16 mouse cellular contexts compared by ENCODE assay signal in genomic region chr13:54680184-54680853, GRCm38 (mm10). TPM values are rescaled to one million over a fixed set of nuclear protein-coding genes. Genes with fewer than 3 reads are reported as not detected.
DNase-seq lines count a peak whose midpoint lies in the region; ATAC-seq and TF ChIP-seq lines count a peak whose summit lies in the region.
"Had no signal": no experiment of that assay in that cellular context is flagged by ENCODE, and none has a peak within 500 bp of the region (broad histone marks: within the 10 kb centered on the region; RNA-seq: fewer than 3 reads in every experiment).

No protein-coding gene starts in this region.

- no peaks in the 10 kb centered on the region for H3K27me3 ChIP-seq in hindbrain, embryonic 11.5 days (ENCODE audit: control insufficient read depth, insufficient read depth, low read length)
- H3K27me3 ChIP-seq in hindbrain, embryonic 10.5 days (ENCODE audit: insufficient read depth, poor library complexity, severe bottlenecking): no peaks in the 10 kb centered on the region
- H3K27me3 ChIP-seq: embryonic facial prominence, embryonic 15.5 days; heart, embryonic 15.5 days; Patski had no signal

- no peak overlapping the region for H3K4me3 ChIP-seq in hindbrain, embryonic 11.5 days (ENCODE audit: low read depth, low read length)
- no peak overlapping the region for H3K4me3 ChIP-seq in hindbrain, embryonic 10.5 days
- H3K4me3 ChIP-seq: embryonic facial prominence, embryonic 15.5 days; heart, embryonic 15.5 days had no signal

- H3K4me1 ChIP-seq in hindbrain, embryonic 11.5 days (replicated peaks; ENCODE audit: control insufficient read depth, insufficient read depth, low read length): peaks cover 3% of the 10 kb centered on the region; the same call in 1 of the 2 replicates
- peaks cover 18% of the 10 kb centered on the region for H3K4me1 ChIP-seq in hindbrain, embryonic 10.5 days (replicated peaks)

- no peaks in the 10 kb centered on the region for H3K9me3 ChIP-seq in hindbrain, embryonic 11.5 days (ENCODE audit: control insufficient read depth, low read length)
- H3K9me3 ChIP-seq in hindbrain, embryonic 10.5 days: no peaks in the 10 kb centered on the region
- H3K9me3 ChIP-seq: embryonic facial prominence, embryonic 15.5 days; heart, embryonic 15.5 days had no signal

- no peak for DNase-seq in hindbrain, embryonic 11.5 days (ENCODE audit: low spot score)
- no peak for DNase-seq in hindbrain, embryonic 10.5 days (ENCODE audit: low spot score)
- DNase-seq in brain, embryonic 14.5 days (ENCODE audit: low read depth): peak; percentile 19
- peak; percentile 60 to 79 for DNase-seq in spleen, postnatal 10 days (ENCODE audit: low spot score in 2 of 2)
- DNase-seq in thymus, postnatal 25 days: no peak
- no peak for DNase-seq in kidney, adult 9 months
- DNase-seq: cerebellum, postnatal 36 days; kidney, postnatal 10 days; left cerebral cortex, postnatal 4 days; lung, postnatal 36 days; thymus, postnatal 4 days had no signal

- H3K4me2 ChIP-seq in hindbrain, embryonic 11.5 days (replicated peaks; ENCODE audit: low read depth, low read length): no peak overlapping the region
- H3K4me2 ChIP-seq: embryonic facial prominence, embryonic 15.5 days; heart, embryonic 15.5 days had no signal

- 85% methylated on average over 17 of the region's 17 CpGs for WGBS in hindbrain, embryonic 11.5 days
- 82% methylated on average over 17 of the region's 17 CpGs for WGBS in hindbrain, embryonic 10.5 days

- no peak overlapping the region for H3K9ac ChIP-seq in hindbrain, embryonic 11.5 days (ENCODE audit: low read depth, low read length)
- H3K9ac ChIP-seq: embryonic facial prominence, embryonic 15.5 days; heart, embryonic 15.5 days had no signal

- peaks cover 28% of the 10 kb centered on the region for H3K36me3 ChIP-seq in hindbrain, embryonic 11.5 days (ENCODE audit: control insufficient read depth, insufficient read depth, low read length)
- H3K36me3 ChIP-seq in hindbrain, embryonic 10.5 days: peaks cover 74% of the 10 kb centered on the region

- TF ChIP-seq CTCF in brain, embryonic 14.5 days (IDR thresholded peaks at IDR 0.05; ENCODE audit: borderline replicate concordance, extremely low read depth, insufficient read depth, insufficient read length): no peak

- H3K27ac ChIP-seq in hindbrain, embryonic 11.5 days (ENCODE audit: low read depth, low read length): no peak overlapping the region
- H3K27ac ChIP-seq in hindbrain, embryonic 10.5 days: no peak overlapping the region
- H3K27ac ChIP-seq: embryonic facial prominence, embryonic 15.5 days; heart, embryonic 15.5 days had no signal

- TF ChIP-seq POLR2A in brain, embryonic 14.5 days (IDR thresholded peaks at IDR 0.05; ENCODE audit: borderline replicate concordance, extremely low read depth, insufficient read depth, insufficient read length, poor library complexity, severe bottlenecking): no peak

- ATAC-seq in hindbrain, embryonic 11.5 days (ENCODE audit: low FRiP score): peak; percentile 20; the same call in 1 of the 2 replicates
- peak; percentile 83 for ATAC-seq in erythroid progenitor cell, adult 5-6 weeks (replicated peaks; ENCODE audit: low FRiP score, poor library complexity, severe bottlenecking)
- ATAC-seq: Patski had no signal

RNA-seq across cellular contexts. Expression of gene Rnf44, which starts 13.4 kb away (rescaled TPM):
- 99.1 and 115 TPM in 2 replicates for polyA plus RNA-seq in hindbrain, embryonic 11.5 days (2014; fragmentation: Nextera tagmentation; extraction: Ambion mirVana)
- 106 and 127 TPM in 2 replicates for polyA plus RNA-seq in hindbrain, embryonic 10.5 days (2016; fragmentation: Nextera tagmentation; extraction: Ambion mirVana)
- 197 and 215 TPM in 2 replicates for polyA plus RNA-seq in brain, embryonic 14.5 days (2012; rRNA removed)
- 80.9 and 107 TPM in 2 replicates for total RNA-seq in erythroid progenitor cell, adult 5-6 weeks (2015; ENCODE audit: low replicate concordance)
- total RNA-seq in erythroid progenitor cell, adult 5-6 weeks (2017; ENCODE audit: low replicate concordance): 17.1 and 62.3 TPM in 2 replicates

RNA-seq across cellular contexts. Expression of gene Cdhr2, which starts 20.9 kb away (rescaled TPM):
- polyA plus RNA-seq in hindbrain, embryonic 11.5 days (2014; fragmentation: Nextera tagmentation; extraction: Ambion mirVana): not detected in 2 replicates
- polyA plus RNA-seq in hindbrain, embryonic 10.5 days (2016; fragmentation: Nextera tagmentation; extraction: Ambion mirVana): 0.07 and 0.15 TPM in 2 replicates
- polyA plus RNA-seq in brain, embryonic 14.5 days (2012; rRNA removed): 0.05 and 0.16 TPM in 2 replicates
- not detected in 2 replicates for total RNA-seq in erythroid progenitor cell, adult 5-6 weeks (2015; ENCODE audit: low replicate concordance)
- total RNA-seq in erythroid progenitor cell, adult 5-6 weeks (2017; ENCODE audit: low replicate concordance): not detected in 2 replicates
- total RNA-seq: neutrophil, adult 5-6 weeks had no signal
- polyA plus RNA-seq: embryonic facial prominence, embryonic 15.5 days; Patski had no signal

RNA-seq across cellular contexts. Expression of gene Faf2, which starts 58.7 kb away (rescaled TPM):
- polyA plus RNA-seq in hindbrain, embryonic 11.5 days (2014; fragmentation: Nextera tagmentation; extraction: Ambion mirVana): 94.5 and 116 TPM in 2 replicates
- 86.3 and 86.4 TPM in 2 replicates for polyA plus RNA-seq in hindbrain, embryonic 10.5 days (2016; fragmentation: Nextera tagmentation; extraction: Ambion mirVana)
- polyA plus RNA-seq in brain, embryonic 14.5 days (2012; rRNA removed): 36.9 and 47.0 TPM in 2 replicates
- total RNA-seq in erythroid progenitor cell, adult 5-6 weeks (2015; ENCODE audit: low replicate concordance): 30.2 and 37.5 TPM in 2 replicates
- 27.1 and 41.9 TPM in 2 replicates for total RNA-seq in erythroid progenitor cell, adult 5-6 weeks (2017; ENCODE audit: low replicate concordance)

Comparison
In these comparisons a context has a peak if more than half of its experiments do, and no peak if none do; other contexts are left out.
1. DNase-seq: peak in brain, embryonic 14.5 days (single experiment) and spleen, postnatal 10 days (2 of 2); none in hindbrain, embryonic 11.5 days (single experiment), hindbrain, embryonic 10.5 days (single experiment), thymus, postnatal 25 days (single experiment) and kidney, adult 9 months (single experiment).